Mouse (Mus musculus) stomach, embryonic 16.5 days (tissue): ENCODE measurements around the gene Aftph. TPM values are rescaled to one million over a fixed set of nuclear protein-coding genes. Genes with fewer than 3 reads are reported as not detected.

Source experiments
- ATAC-seq: fragments of 200-750 bp; cut with Nextera tagmentation; 2 replicates; pipeline ENCODE4 v1.8.0; 2017; ENCODE audit warnings: moderate number of reproducible peaks, moderate TSS enrichment; ENCODE audit not compliant: insufficient read depth, low FRiP score
- H3K27ac ChIP-seq: fragments of 300-500 bp; sonication (generic); 2 replicates; pipeline ENCODE4 v1.5.1; 2014; ENCODE audit warnings: low read length
- H3K27me3 ChIP-seq: fragments of 300-500 bp; sonication (generic); 2 replicates; pipeline ENCODE4 v1.6.1; 2014; ENCODE audit warnings: low read length, control low read depth, mixed read lengths; ENCODE audit not compliant: control insufficient read depth, insufficient read depth
- H3K36me3 ChIP-seq: fragments of 300-500 bp; sonication (generic); 2 replicates; pipeline ENCODE4 v1.6.1; 2014; ENCODE audit warnings: low read length; ENCODE audit not compliant: control insufficient read depth, insufficient read depth
- H3K4me1 ChIP-seq: fragments of 300-500 bp; sonication (generic); 2 replicates; pipeline ENCODE4 v1.6.1; 2014; ENCODE audit warnings: low read length, control low read depth, mixed read lengths; ENCODE audit not compliant: control insufficient read depth, insufficient read depth
- H3K4me2 ChIP-seq: fragments of 300-500 bp; sonication (generic); 2 replicates; pipeline ENCODE4 v1.6.1; 2014; ENCODE audit warnings: low read depth, low read length, mixed read lengths
- H3K4me3 ChIP-seq: fragments of 300-500 bp; sonication (generic); replicated peaks from 2 replicates; pipeline ENCODE4 v1.5.1; 2014; ENCODE audit warnings: mild to moderate bottlenecking, low read length
- H3K9ac ChIP-seq: fragments of 300-500 bp; sonication (generic); 2 replicates; pipeline ENCODE4 v1.6.1; 2014; ENCODE audit warnings: low read length
- H3K9me3 ChIP-seq: fragments of 300-500 bp; sonication (generic); replicated peaks from 2 replicates; pipeline ENCODE4 v1.6.1; 2016; ENCODE audit warnings: low read length, control low read depth; ENCODE audit not compliant: control insufficient read depth
- WGBS: fragments of 180-500 bp; shearing (Covaris S2); extraction: QIAGEN DNeasy Blood & Tissue Kit; methylation state at CpG from one replicate; pipeline ENCODE4 v1.1.7; 2014; 5-methylcytosine and 5-hydroxymethylcytosine counted together
- polyA plus RNA-seq: library from polyadenylated mRNA; unstranded; fragments of >200 nt; fragmentation: Nextera tagmentation; extraction: Ambion mirVana; gene quantifications from 2 replicates; pipeline ENCODE4 v1.2.1, GENCODE M21; 2015

Aftph gene
- polyA plus RNA-seq, 1 experiment from 2014 or later = 24.2 TPM

- 0 out of 2 replicates have a peak overlapping the region, but pooled peaks have one; percentile 12 for H3K9ac ChIP-seq
- H3K4me1 ChIP-seq = peaks cover 44% of the 10 kb centered on the region
- no peaks in the 10 kb centered on the region for H3K27me3 ChIP-seq
- no peak for ATAC-seq
- H3K4me3 ChIP-seq = 0 out of 2 replicates have a peak overlapping the region, but pooled peaks have one; percentile 11
- H3K4me2 ChIP-seq = peak overlapping the region; percentile 41
- H3K36me3 ChIP-seq = no peaks in the 10 kb centered on the region
- 50% methylated on average over 4 of the region's 4 CpGs for WGBS
- H3K27ac ChIP-seq = peak overlapping the region; percentile 88
- no peaks in the 10 kb centered on the region for H3K9me3 ChIP-seq
These were observed 105.3 kb downstream of the Aftph start for GRCm38 (mm10) chr11:20636114-20636513.

DNA sequence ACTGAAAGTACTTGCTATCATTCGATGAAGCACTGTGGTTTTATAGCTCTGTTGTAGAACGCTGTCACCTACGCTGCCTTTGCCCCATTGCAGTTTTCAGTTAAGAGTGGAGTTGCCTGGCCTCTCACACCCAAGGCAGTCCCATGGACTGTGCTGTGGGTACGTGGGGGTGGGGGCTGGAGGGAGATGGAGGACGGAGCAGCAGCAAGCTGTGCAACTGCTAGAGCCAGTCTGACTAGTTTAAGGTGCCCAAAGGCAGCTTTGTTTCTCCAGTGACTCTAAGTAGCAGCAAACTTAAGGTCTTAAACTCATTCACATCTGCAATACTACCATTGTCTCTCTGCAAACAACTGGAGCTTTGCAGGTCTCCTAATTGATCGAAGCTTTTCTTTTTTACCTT, 105.7 kb downstream of the Aftph start:
- peak; percentile 26; the same call in 1 of the 2 replicates for ATAC-seq
- no peaks in the 10 kb centered on the region for H3K9me3 ChIP-seq
- peak overlapping the region; percentile 41 for H3K4me2 ChIP-seq
- H3K4me1 ChIP-seq = peaks cover 42% of the 10 kb centered on the region
- H3K9ac ChIP-seq = peak overlapping the region; percentile 21; the same call in 1 of the 2 replicates
- no peaks in the 10 kb centered on the region for H3K36me3 ChIP-seq
- H3K27me3 ChIP-seq = no peaks in the 10 kb centered on the region
- H3K27ac ChIP-seq = peak overlapping the region; percentile 88
- 42% methylated on average over 6 of the region's 6 CpGs for WGBS
- peak overlapping the region; percentile 11; the same call in 1 of the 2 replicates for H3K4me3 ChIP-seq

Other genes starting within 250 kb of the Aftph start
- gene Sertad2, start 198.3 kb downstream of the Aftph start, polyA plus RNA-seq = 24.0 and 30.8 TPM in 2 replicates
- gene Lgalsl, start 89.5 kb upstream of the Aftph start, polyA plus RNA-seq = 29.9 and 33.6 TPM in 2 replicates